Mouse (Mus musculus): ENCODE results near the gene Tmem107. TPM values are rescaled to one million over a fixed set of nuclear protein-coding genes. Genes with fewer than 3 reads are reported as not detected.

The Tmem107 gene
- polyA plus RNA-seq, 1 experiment from 2014 or later = 45.2 TPM

DNA sequence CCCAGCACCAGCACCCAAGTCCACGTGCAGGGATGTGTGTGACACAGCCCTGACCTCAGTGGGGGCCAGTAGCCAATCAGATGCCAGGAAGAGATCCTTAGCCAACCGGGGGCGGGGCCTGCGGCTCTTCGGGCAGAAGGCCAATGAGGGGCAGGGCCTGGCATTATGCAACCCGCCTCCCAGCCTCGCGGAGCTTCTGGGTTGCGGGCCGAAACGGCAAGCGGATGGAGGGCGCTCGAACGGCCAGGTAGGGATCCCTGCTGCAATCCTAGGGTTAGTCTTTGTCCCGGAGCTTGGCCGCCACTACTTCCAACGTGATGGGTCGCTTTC lies 28.1 kb downstream of the Tmem107 start:
- Histone ChIP-seq H3K36me3 (ENCODE audit: control insufficient read depth, insufficient read depth, low read length) (peaks cover 29% of the 10 kb centered on the region), H3K27ac (ENCODE audit: low read depth, low read length) (peak overlapping the region; percentile 63), H3K4me3 (ENCODE audit: low read depth, low read length) (peak overlapping the region; percentile 46), H3K9ac (ENCODE audit: low read length) (peak overlapping the region; percentile 71), H3K27me3 (replicated peaks; ENCODE audit: control insufficient read depth, insufficient read depth, low read length) (no peaks in the 10 kb centered on the region), H3K4me2 (ENCODE audit: low read length) (peak overlapping the region; percentile 84), H3K9me3 (replicated peaks; ENCODE audit: control insufficient read depth, low read length) (no peaks in the 10 kb centered on the region), H3K4me1 (ENCODE audit: control insufficient read depth, insufficient read depth, low read length) (peaks cover 44% of the 10 kb centered on the region)
- DNase-seq (ENCODE audit: low spot score) = peak; percentile 93
- peak; percentile 6 for ATAC-seq
- under 1% methylated on average over 19 of the region's 19 CpGs for WGBS

DNA sequence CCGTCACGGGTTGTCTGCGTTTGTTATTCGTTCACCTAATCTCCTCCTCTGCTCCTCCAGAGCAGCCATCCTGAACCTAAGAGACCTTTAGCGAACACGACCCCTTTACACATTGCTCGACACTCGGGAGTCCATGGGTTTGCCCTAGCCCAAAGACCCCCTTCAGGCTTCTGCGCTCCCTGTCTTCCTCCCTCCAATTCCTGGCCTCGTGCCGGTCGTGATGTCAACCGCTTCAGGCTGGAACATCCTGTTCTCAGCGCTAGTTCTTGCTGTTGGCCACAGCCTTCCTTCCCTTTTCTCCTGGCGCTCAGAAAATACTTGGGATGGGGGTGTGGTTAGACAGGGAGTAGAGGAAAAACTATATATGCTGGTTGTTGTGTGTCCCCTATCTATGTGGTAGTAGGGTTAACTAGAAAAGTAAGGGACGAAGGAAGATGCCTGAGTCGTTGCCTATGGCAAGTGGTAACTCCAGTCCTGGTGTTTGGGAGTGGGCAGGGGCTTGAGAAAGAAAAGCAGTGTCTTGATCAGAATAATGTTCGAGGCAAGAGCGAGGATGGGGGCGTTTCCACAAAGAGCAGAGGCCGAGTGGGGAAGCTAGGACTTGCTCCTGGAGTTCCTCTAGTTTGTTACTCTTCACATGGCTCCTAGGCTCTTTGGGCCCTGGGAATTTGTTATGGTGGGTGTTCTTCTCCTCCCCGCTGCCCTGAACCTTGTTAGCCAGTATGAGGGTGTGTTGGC lies 28.7 kb downstream of the Tmem107 start:
- 1% methylated on average over 22 of the region's 22 CpGs for WGBS
- no peaks in the 10 kb centered on the region for H3K9me3 ChIP-seq (replicated peaks; ENCODE audit: control insufficient read depth, low read length)
- peaks cover 35% of the 10 kb centered on the region for H3K36me3 ChIP-seq (ENCODE audit: control insufficient read depth, insufficient read depth, low read length)
- peak overlapping the region; percentile 46 for H3K4me3 ChIP-seq (ENCODE audit: low read depth, low read length)
- H3K27ac ChIP-seq (ENCODE audit: low read depth, low read length) = peak overlapping the region; percentile 63
- H3K4me2 ChIP-seq (ENCODE audit: low read length) = peak overlapping the region; percentile 84
- no peaks in the 10 kb centered on the region for H3K27me3 ChIP-seq (replicated peaks; ENCODE audit: control insufficient read depth, insufficient read depth, low read length)
- ATAC-seq (no peak), DNase-seq (ENCODE audit: low spot score) (peak; percentile 65)
- H3K9ac ChIP-seq (ENCODE audit: low read length) = peak overlapping the region; percentile 71
- H3K4me1 ChIP-seq (ENCODE audit: control insufficient read depth, insufficient read depth, low read length) = peaks cover 42% of the 10 kb centered on the region

DNA sequence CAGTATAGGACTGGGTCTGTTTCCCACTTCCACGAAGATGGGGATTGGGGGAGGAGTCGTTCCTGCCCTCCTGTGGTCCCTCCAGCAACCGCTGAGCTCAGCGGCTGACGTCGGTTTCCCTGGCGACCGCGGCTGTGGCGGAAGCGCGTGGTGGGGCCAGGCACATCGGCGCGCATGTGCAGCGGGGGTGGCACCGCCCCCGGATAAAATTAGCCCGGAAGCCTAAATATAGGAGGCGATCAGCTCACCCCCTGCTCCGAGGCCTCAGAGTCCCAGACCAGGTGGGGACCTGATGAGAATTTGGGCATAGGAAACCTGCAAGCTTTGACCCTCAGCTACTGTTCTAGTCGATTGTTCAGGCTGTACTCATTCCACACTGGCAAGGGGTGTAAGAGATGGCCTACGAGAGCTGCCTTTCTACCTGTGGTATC lies 29.3 kb downstream of the Tmem107 start:
- peak; percentile 29 for ATAC-seq
- WGBS = under 1% methylated on average over 23 of the region's 23 CpGs
- H3K36me3 ChIP-seq (ENCODE audit: control insufficient read depth, insufficient read depth, low read length) = peaks cover 41% of the 10 kb centered on the region
- H3K27me3 ChIP-seq (replicated peaks; ENCODE audit: control insufficient read depth, insufficient read depth, low read length) = no peaks in the 10 kb centered on the region
- H3K27ac ChIP-seq (ENCODE audit: low read depth, low read length) = peak overlapping the region; percentile 63
- H3K9ac ChIP-seq (ENCODE audit: low read length) = peak overlapping the region; percentile 71
- peaks cover 40% of the 10 kb centered on the region for H3K4me1 ChIP-seq (ENCODE audit: control insufficient read depth, insufficient read depth, low read length)
- H3K9me3 ChIP-seq (replicated peaks; ENCODE audit: control insufficient read depth, low read length) = no peaks in the 10 kb centered on the region
- H3K4me3 ChIP-seq (ENCODE audit: low read depth, low read length) = peak overlapping the region; percentile 46
- H3K4me2 ChIP-seq (ENCODE audit: low read length) = peak overlapping the region; percentile 84
- peak; percentile 90 for DNase-seq (ENCODE audit: low spot score)

GRCm38 (mm10) chr11:69100639-69101360 lies 30.2 kb downstream of the Tmem107 start:
- Histone ChIP-seq H3K4me1 (ENCODE audit: control insufficient read depth, insufficient read depth, low read length) (peaks cover 33% of the 10 kb centered on the region), H3K27me3 (replicated peaks; ENCODE audit: control insufficient read depth, insufficient read depth, low read length) (no peaks in the 10 kb centered on the region), H3K36me3 (ENCODE audit: control insufficient read depth, insufficient read depth, low read length) (peaks cover 49% of the 10 kb centered on the region), H3K9me3 (replicated peaks; ENCODE audit: control insufficient read depth, low read length) (no peaks in the 10 kb centered on the region), H3K4me2 (ENCODE audit: low read length) (peak overlapping the region; percentile 84), H3K27ac (ENCODE audit: low read depth, low read length) (no peak overlapping the region), H3K4me3 (ENCODE audit: low read depth, low read length) (no peak overlapping the region), H3K9ac (ENCODE audit: low read length) (no peak overlapping the region)
- ATAC-seq = no peak
- no peak for DNase-seq (ENCODE audit: low spot score)
- WGBS = 92% methylated on average over 20 of the region's 20 CpGs

- DNase-seq (ENCODE audit: low spot score) = no peak
- 89% methylated on average over 21 of the region's 21 CpGs for WGBS
- Histone ChIP-seq H3K4me1 (ENCODE audit: control insufficient read depth, insufficient read depth, low read length) (peaks cover 25% of the 10 kb centered on the region), H3K36me3 (ENCODE audit: control insufficient read depth, insufficient read depth, low read length) (peaks cover 59% of the 10 kb centered on the region), H3K27me3 (replicated peaks; ENCODE audit: control insufficient read depth, insufficient read depth, low read length) (no peaks in the 10 kb centered on the region), H3K4me2 (ENCODE audit: low read length) (no peak overlapping the region), H3K9me3 (replicated peaks; ENCODE audit: control insufficient read depth, low read length) (no peaks in the 10 kb centered on the region), H3K27ac (ENCODE audit: low read depth, low read length) (no peak overlapping the region), H3K9ac (ENCODE audit: low read length) (no peak overlapping the region), H3K4me3 (ENCODE audit: low read depth, low read length) (no peak overlapping the region)
- no peak for ATAC-seq
Observed at GRCm38 (mm10) chr11:69101604-69102402, 31.2 kb downstream of the Tmem107 start.

DNA sequence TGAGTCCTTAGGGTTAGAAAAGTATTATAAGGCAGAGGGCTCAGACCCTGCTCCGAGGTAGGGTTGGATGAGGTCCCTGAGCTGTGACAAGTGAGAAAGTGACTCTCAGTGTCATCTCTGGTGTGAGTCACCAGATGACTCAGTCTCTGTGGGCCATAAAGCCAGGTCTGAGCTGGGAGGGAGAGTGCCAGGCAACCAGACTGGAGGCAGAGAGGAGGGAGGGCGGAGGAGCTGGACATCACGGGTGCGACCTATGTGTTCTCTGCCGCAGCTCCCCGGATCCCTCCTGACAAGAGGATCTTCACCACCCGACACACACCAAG lies 31.8 kb downstream of the Tmem107 start:
- no peak for DNase-seq (ENCODE audit: low spot score)
- 93% methylated on average over 7 of the region's 7 CpGs for WGBS
- H3K4me3 ChIP-seq (ENCODE audit: low read depth, low read length) = no peak overlapping the region
- ATAC-seq = no peak
- peaks cover 65% of the 10 kb centered on the region for H3K36me3 ChIP-seq (ENCODE audit: control insufficient read depth, insufficient read depth, low read length)
- no peaks in the 10 kb centered on the region for H3K9me3 ChIP-seq (replicated peaks; ENCODE audit: control insufficient read depth, low read length)
- no peak overlapping the region for H3K4me2 ChIP-seq (ENCODE audit: low read length)
- H3K4me1 ChIP-seq (ENCODE audit: control insufficient read depth, insufficient read depth, low read length) = peaks cover 21% of the 10 kb centered on the region
- H3K27ac ChIP-seq (ENCODE audit: low read depth, low read length) = no peak overlapping the region
- no peaks in the 10 kb centered on the region for H3K27me3 ChIP-seq (replicated peaks; ENCODE audit: control insufficient read depth, insufficient read depth, low read length)
- H3K9ac ChIP-seq (ENCODE audit: low read length) = no peak overlapping the region

- H3K9me3 ChIP-seq (replicated peaks; ENCODE audit: control insufficient read depth, low read length) = no peaks in the 10 kb centered on the region
- no peak overlapping the region for H3K9ac ChIP-seq (ENCODE audit: low read length)
- no peak overlapping the region for H3K27ac ChIP-seq (ENCODE audit: low read depth, low read length)
- DNase-seq (ENCODE audit: low spot score) = no peak
- H3K36me3 ChIP-seq (ENCODE audit: control insufficient read depth, insufficient read depth, low read length) = peaks cover 72% of the 10 kb centered on the region
- 91% methylated on average over 14 of the region's 14 CpGs for whole genome bisulfite sequencing
- H3K27me3 ChIP-seq (replicated peaks; ENCODE audit: control insufficient read depth, insufficient read depth, low read length) = no peaks in the 10 kb centered on the region
- ATAC-seq = no peak
- H3K4me1 ChIP-seq (ENCODE audit: control insufficient read depth, insufficient read depth, low read length) = peaks cover 13% of the 10 kb centered on the region
- no peak overlapping the region for H3K4me3 ChIP-seq (ENCODE audit: low read depth, low read length)
- no peak overlapping the region for H3K4me2 ChIP-seq (ENCODE audit: low read length)
Observed at GRCm38 (mm10) chr11:69103121-69103520, 32.5 kb downstream of the Tmem107 start.

GRCm38 (mm10) chr11:69103531-69104435 lies 33.2 kb downstream of the Tmem107 start:
- 93% methylated on average over 15 of the region's 15 CpGs for WGBS
- Histone ChIP-seq H3K36me3 (ENCODE audit: control insufficient read depth, insufficient read depth, low read length) (peaks cover 79% of the 10 kb centered on the region), H3K9ac (ENCODE audit: low read length) (no peak overlapping the region), H3K9me3 (replicated peaks; ENCODE audit: control insufficient read depth, low read length) (no peaks in the 10 kb centered on the region), H3K27me3 (replicated peaks; ENCODE audit: control insufficient read depth, insufficient read depth, low read length) (no peaks in the 10 kb centered on the region), H3K4me2 (ENCODE audit: low read length) (no peak overlapping the region), H3K4me3 (ENCODE audit: low read depth, low read length) (no peak overlapping the region), H3K27ac (ENCODE audit: low read depth, low read length) (no peak overlapping the region), H3K4me1 (ENCODE audit: control insufficient read depth, insufficient read depth, low read length) (peaks cover 7% of the 10 kb centered on the region)
- no peak for DNase-seq (ENCODE audit: low spot score)
- no peak for ATAC-seq

Measured in forebrain, embryonic 14.5 days (tissue).